Mouse (Mus musculus): Measurements from ENCODE around the gene Fam83e.

Fam83e gene

GRCm38 (mm10) chr7:45720413-45721233 is at the start of gene Fam83e:
Gene Fam83e (plus strand): TSS chr7:45721212.
- no peak for DNase-seq (ENCODE audit: low spot score in 2 of 2)

- DNase-seq (ENCODE audit: low spot score in 2 of 2): no peak
These were observed 43.3 kb upstream of the Fam83e start for GRCm38 (mm10) chr7:45677627-45678295.

- no peak for DNase-seq (ENCODE audit: low spot score in 2 of 2)
These were observed 42.5 kb upstream of the Fam83e start for GRCm38 (mm10) chr7:45678513-45678912.

- DNase-seq (ENCODE audit: low spot score in 2 of 2): no peak
These were observed 40.9 kb upstream of the Fam83e start for GRCm38 (mm10) chr7:45679966-45680621.

- DNase-seq (ENCODE audit: low spot score in 2 of 2): no peak
These were observed 39.8 kb upstream of the Fam83e start for GRCm38 (mm10) chr7:45681046-45681736.

- DNase-seq (ENCODE audit: low spot score in 2 of 2): peak; percentile 65 to 76
These were observed 38.6 kb upstream of the Fam83e start for GRCm38 (mm10) chr7:45682144-45683126.

- DNase-seq (ENCODE audit: low spot score in 2 of 2): no peak
These were observed 37.5 kb upstream of the Fam83e start, which contains the start of gene Ntn5 for GRCm38 (mm10) chr7:45683396-45684050. Gene Ntn5 (plus strand): TSS chr7:45684022.

GRCm38 (mm10) chr7:45685811-45686210 is 35.2 kb upstream of the Fam83e start:
- no peak for DNase-seq (ENCODE audit: low spot score in 2 of 2)

- no peak for DNase-seq (ENCODE audit: low spot score in 2 of 2)
These were observed 34.2 kb upstream of the Fam83e start for GRCm38 (mm10) chr7:45686841-45687240.

GRCm38 (mm10) chr7:45689099-45689498 is 31.9 kb upstream of the Fam83e start:
- no peak for DNase-seq (ENCODE audit: low spot score in 2 of 2)

- DNase-seq (ENCODE audit: low spot score in 2 of 2): no peak
These were observed 31.2 kb upstream of the Fam83e start for GRCm38 (mm10) chr7:45689800-45690199.

- no peak for DNase-seq (ENCODE audit: low spot score in 2 of 2)
These were observed 28.6 kb upstream of the Fam83e start for GRCm38 (mm10) chr7:45692364-45692763.

GRCm38 (mm10) chr7:45693921-45694591 is 27.0 kb upstream of the Fam83e start, which contains the start of gene Sec1:
Gene Sec1 (minus strand): TSS chr7:45694402.
- no peak for DNase-seq (ENCODE audit: low spot score in 2 of 2)

GRCm38 (mm10) chr7:45695098-45695497 is 25.9 kb upstream of the Fam83e start:
- DNase-seq (ENCODE audit: low spot score in 2 of 2): no peak

GRCm38 (mm10) chr7:45697894-45698293 is 23.1 kb upstream of the Fam83e start:
- DNase-seq (ENCODE audit: low spot score in 2 of 2): no peak

- no peak for DNase-seq (ENCODE audit: low spot score in 2 of 2)
These were observed 21.4 kb upstream of the Fam83e start, which contains the start of gene Car11 for GRCm38 (mm10) chr7:45699523-45700141. Gene Car11 (plus strand): TSS chr7:45699843.

GRCm38 (mm10) chr7:45700301-45701015 is 20.6 kb upstream of the Fam83e start:
- peak; percentile 74 to 86 for DNase-seq (ENCODE audit: low spot score in 2 of 2)

GRCm38 (mm10) chr7:45701072-45701471 is 19.9 kb upstream of the Fam83e start:
- no peak for DNase-seq (ENCODE audit: low spot score in 2 of 2)
